Mouse (Mus musculus) megakaryocyte, embryonic 14.5 days (primary cell): ENCODE measurements around the gene Polr1d.

Experiments
- FLI1 ChIP-seq: IDR thresholded peaks from 2 replicates; pipeline ENCODE4 v1.6.1; 2012; ENCODE audit warnings: low read length, inconsistent platforms, mixed read lengths
- GATA1 ChIP-seq: IDR thresholded peaks from 3 replicates; pipeline ENCODE4 v1.6.1; 2012; ENCODE audit warnings: mixed read lengths, low read length, inconsistent platforms, borderline replicate concordance

DNA sequence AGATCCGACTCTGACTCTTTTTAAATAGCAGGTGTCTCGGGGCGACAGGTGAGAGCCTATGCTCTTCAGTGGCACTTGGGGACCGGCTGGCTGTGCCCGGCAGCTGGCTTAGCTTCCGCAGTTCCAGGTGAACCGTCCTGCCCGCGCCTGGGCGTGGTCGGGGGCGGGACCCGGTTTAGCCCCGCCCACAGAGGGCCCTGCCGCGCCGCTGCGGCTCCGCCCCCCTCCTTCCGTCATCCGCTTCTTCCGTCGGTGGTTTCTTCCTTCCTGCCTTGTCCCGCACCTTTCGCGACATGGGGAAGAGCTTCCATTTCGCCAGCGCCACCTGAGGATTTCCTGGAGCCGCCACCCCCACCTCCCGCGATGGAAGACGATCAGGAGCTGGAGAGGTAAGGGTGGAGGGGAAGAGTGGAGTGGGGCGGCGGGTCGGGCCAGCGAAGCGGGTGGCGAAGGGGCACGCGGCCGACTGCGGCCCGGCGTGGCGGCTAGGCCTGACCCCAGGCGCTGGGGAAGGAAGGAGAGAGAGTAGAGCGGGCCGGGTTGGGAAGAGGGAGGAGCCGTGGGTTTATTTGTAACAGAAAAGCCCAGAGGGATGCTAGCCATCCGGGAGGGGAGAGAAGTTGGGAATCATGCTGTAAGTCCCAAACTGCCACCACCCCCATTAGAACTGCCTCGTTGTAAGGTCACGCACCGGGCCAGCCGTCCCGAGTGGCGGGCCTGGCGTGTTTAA lies 620 bp downstream of the Polr1d start:
- TF ChIP-seq GATA1 (no peak), FLI1 (no peak)
